7 mouse cellular contexts compared by ENCODE assay signal in the genomic region with DNA sequence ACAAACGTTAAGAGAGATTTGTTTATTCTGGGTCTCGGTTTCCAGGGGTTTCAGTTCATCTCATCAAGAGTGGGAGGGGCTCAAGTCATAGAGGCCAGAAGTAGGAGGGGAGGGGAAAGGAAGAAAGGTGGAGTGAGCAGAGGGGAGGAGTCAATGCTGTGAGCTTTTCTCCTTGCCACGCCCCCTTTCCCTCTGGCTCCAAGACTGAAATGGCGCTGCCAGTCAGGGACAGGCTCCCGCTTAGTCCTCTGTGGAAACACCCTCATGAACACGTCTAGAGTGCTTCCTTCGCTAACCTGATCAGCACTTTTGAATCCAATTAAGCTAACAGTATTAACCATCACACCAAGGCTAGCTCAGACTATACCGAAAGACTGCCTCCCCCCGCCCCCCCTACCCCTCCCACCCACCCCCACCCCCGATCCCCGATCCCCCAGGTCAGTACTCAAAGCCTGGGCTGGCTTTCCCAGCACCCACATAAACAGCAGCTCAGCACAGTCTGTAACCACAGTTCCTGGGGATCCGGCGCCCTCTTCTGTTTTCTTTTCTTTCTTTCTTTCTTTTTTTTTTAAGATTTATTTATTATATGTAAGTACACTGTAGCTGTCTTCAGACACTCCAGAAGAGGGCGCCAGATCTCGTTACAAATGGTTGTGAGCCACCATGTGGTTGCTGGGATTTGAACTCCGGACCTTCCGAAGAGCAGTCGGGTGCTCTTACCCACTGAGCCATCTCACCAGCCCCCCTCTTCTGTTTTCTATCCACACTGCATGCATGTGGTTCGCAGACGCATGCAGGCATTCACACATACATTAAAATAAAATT.
DNase-seq lines count a peak whose midpoint lies in the region; ATAC-seq lines count a peak whose summit lies in the region.

No protein-coding gene starts in this region.

- no peaks in the 10 kb centered on the region for H3K36me3 ChIP-seq in midbrain, embryonic 11.5 days (ENCODE audit: control insufficient read depth, insufficient read depth, low read length)
- no peaks in the 10 kb centered on the region for H3K36me3 ChIP-seq in midbrain, embryonic 15.5 days (replicated peaks)
- no peaks in the 10 kb centered on the region for H3K36me3 ChIP-seq in embryonic facial prominence, embryonic 13.5 days
- H3K36me3 ChIP-seq in liver, embryonic 13.5 days: no peaks in the 10 kb centered on the region

- no peaks in the 10 kb centered on the region for H3K9me3 ChIP-seq in midbrain, embryonic 11.5 days (ENCODE audit: control insufficient read depth, low read length)
- no peaks in the 10 kb centered on the region for H3K9me3 ChIP-seq in midbrain, embryonic 15.5 days
- H3K9me3 ChIP-seq in embryonic facial prominence, embryonic 13.5 days: no peaks in the 10 kb centered on the region
- H3K9me3 ChIP-seq in liver, embryonic 13.5 days (replicated peaks): no peaks in the 10 kb centered on the region

- 34% methylated on average over 20 of the region's 20 CpGs for WGBS in midbrain, embryonic 11.5 days
- WGBS in midbrain, embryonic 15.5 days: 42% methylated on average over 20 of the region's 20 CpGs
- WGBS in embryonic facial prominence, embryonic 13.5 days: 32% methylated on average over 20 of the region's 20 CpGs
- 35% methylated on average over 20 of the region's 20 CpGs for WGBS in liver, embryonic 13.5 days (ENCODE audit: insufficient replicate concordance)

- H3K9ac ChIP-seq in midbrain, embryonic 11.5 days (ENCODE audit: low read length): no peak overlapping the region
- no peak overlapping the region for H3K9ac ChIP-seq in midbrain, embryonic 15.5 days
- H3K9ac ChIP-seq in embryonic facial prominence, embryonic 13.5 days: no peak overlapping the region
- no peak overlapping the region for H3K9ac ChIP-seq in liver, embryonic 13.5 days

- ATAC-seq in midbrain, embryonic 11.5 days (ENCODE audit: low FRiP score): peak; percentile 59; the same call in 1 of the 2 replicates
- no peak for ATAC-seq in midbrain, embryonic 15.5 days (replicated peaks)
- 0 out of 2 replicates have a peak, but pooled peaks have one; percentile 10 for ATAC-seq in embryonic facial prominence, embryonic 13.5 days (ENCODE audit: insufficient number of reproducible peaks, insufficient read depth, low FRiP score, low TSS enrichment, low read depth)
- ATAC-seq in liver, embryonic 13.5 days (ENCODE audit: low read depth): no peak

- no peak overlapping the region; the same call in 1 of the 2 replicates for H3K4me2 ChIP-seq in midbrain, embryonic 11.5 days
- H3K4me2 ChIP-seq in midbrain, embryonic 15.5 days: no peak overlapping the region
- peak overlapping the region; percentile 41 for H3K4me2 ChIP-seq in embryonic facial prominence, embryonic 13.5 days
- H3K4me2 ChIP-seq in liver, embryonic 13.5 days: peak overlapping the region; percentile 19; the same call in 1 of the 2 replicates

- no peaks in the 10 kb centered on the region for H3K27me3 ChIP-seq in midbrain, embryonic 11.5 days (ENCODE audit: control insufficient read depth, insufficient read depth, low read length)
- H3K27me3 ChIP-seq in midbrain, embryonic 15.5 days (replicated peaks): no peaks in the 10 kb centered on the region
- H3K27me3 ChIP-seq in embryonic facial prominence, embryonic 13.5 days: no peaks in the 10 kb centered on the region
- H3K27me3 ChIP-seq in liver, embryonic 13.5 days: peaks cover 57% of the 10 kb centered on the region

- no peak for DNase-seq in midbrain, embryonic 11.5 days (ENCODE audit: low spot score, missing footprints)
- no peak for DNase-seq in liver, embryonic 13.5 days
- DNase-seq in yolk sac, embryonic 10.5 days (ENCODE audit: low spot score): peak; percentile 43
- no peak for DNase-seq in cerebellum, postnatal 4 days (ENCODE audit: low spot score in 2 of 2)
- no peak for DNase-seq in gastrocnemius, adult 18-20 months (ENCODE audit: low spot score)

- no peak overlapping the region for H3K27ac ChIP-seq in midbrain, embryonic 11.5 days (ENCODE audit: low read depth, low read length)
- no peak overlapping the region for H3K27ac ChIP-seq in midbrain, embryonic 15.5 days
- no peak overlapping the region for H3K27ac ChIP-seq in embryonic facial prominence, embryonic 13.5 days
- no peak overlapping the region for H3K27ac ChIP-seq in liver, embryonic 13.5 days

- peaks cover 4% of the 10 kb centered on the region; the same call in 1 of the 2 replicates for H3K4me1 ChIP-seq in midbrain, embryonic 11.5 days (ENCODE audit: control insufficient read depth, insufficient read depth, low read length)
- peaks cover 18% of the 10 kb centered on the region for H3K4me1 ChIP-seq in midbrain, embryonic 15.5 days
- H3K4me1 ChIP-seq in embryonic facial prominence, embryonic 13.5 days: peaks cover 11% of the 10 kb centered on the region
- no peaks in the 10 kb centered on the region for H3K4me1 ChIP-seq in liver, embryonic 13.5 days (replicated peaks)

- H3K4me3 ChIP-seq in midbrain, embryonic 11.5 days (ENCODE audit: low read depth, low read length): no peak overlapping the region
- no peak overlapping the region for H3K4me3 ChIP-seq in midbrain, embryonic 15.5 days
- H3K4me3 ChIP-seq in embryonic facial prominence, embryonic 13.5 days: peak overlapping the region; percentile 20
- H3K4me3 ChIP-seq in liver, embryonic 13.5 days (replicated peaks): no peak overlapping the region

Comparison
In these comparisons a context has a peak if more than half of its experiments do, and no peak if none do; other contexts are left out.
1. ATAC-seq: peak in midbrain, embryonic 11.5 days (single experiment) and embryonic facial prominence, embryonic 13.5 days (single experiment); none in midbrain, embryonic 15.5 days (single experiment) and liver, embryonic 13.5 days (single experiment).
2. H3K4me2 ChIP-seq: peak in embryonic facial prominence, embryonic 13.5 days (single experiment) and liver, embryonic 13.5 days (single experiment); none in midbrain, embryonic 11.5 days (single experiment) and midbrain, embryonic 15.5 days (single experiment).